Mouse (Mus musculus) limb, embryonic 14.5 days (tissue): Measurements from ENCODE around the gene Lpp. TPM values are rescaled to one million over a fixed set of nuclear protein-coding genes. Genes with fewer than 3 reads are reported as not detected.

Source experiments
- ATAC-seq: fragments of 200-750 bp; cut with Nextera tagmentation; 2 replicates; pipeline ENCODE4 v1.8.0; 2017; ENCODE audit warnings: low read depth, moderate number of reproducible peaks, moderate TSS enrichment; ENCODE audit not compliant: low FRiP score
- DNase-seq: peaks from one replicate; pipeline ENCODE4 v3.0.0-alpha.2; 2015; ENCODE audit warnings: low spot score
- H3K27ac ChIP-seq: fragments of 300-500 bp; sonication (generic); replicated peaks from 2 replicates; pipeline ENCODE4 v1.5.1; 2014; ENCODE audit warnings: low read depth, mild to moderate bottlenecking, low read length, moderate library complexity, mixed read lengths
- H3K27me3 ChIP-seq: fragments of 300-500 bp; sonication (generic); 2 replicates; pipeline ENCODE4 v1.6.1; 2014; ENCODE audit warnings: low read length, mixed read lengths; ENCODE audit not compliant: control insufficient read depth, insufficient read depth
- H3K36me3 ChIP-seq: fragments of 300-500 bp; sonication (generic); 2 replicates; pipeline ENCODE4 v1.6.1; 2014; ENCODE audit warnings: mild to moderate bottlenecking, low read length, moderate library complexity, mixed read lengths; ENCODE audit not compliant: control insufficient read depth, insufficient read depth
- H3K4me1 ChIP-seq: fragments of 300-500 bp; sonication (generic); 2 replicates; pipeline ENCODE4 v1.6.1; 2014; ENCODE audit warnings: antibody characterized with exemption, low read length, mixed read lengths; ENCODE audit not compliant: control insufficient read depth, insufficient read depth
- H3K4me2 ChIP-seq: fragments of 300-500 bp; sonication (generic); replicated peaks from 2 replicates; pipeline ENCODE4 v1.6.1; 2014; ENCODE audit warnings: low read depth, mild to moderate bottlenecking, low read length, moderate library complexity; ENCODE audit not compliant: severe bottlenecking
- H3K4me3 ChIP-seq: fragments of 300-500 bp; sonication (generic); replicated peaks from 2 replicates; pipeline ENCODE4 v1.5.1; 2014; ENCODE audit warnings: low read length
- H3K9ac ChIP-seq: fragments of 300-500 bp; sonication (generic); 2 replicates; pipeline ENCODE4 v1.6.1; 2014; ENCODE audit warnings: mild to moderate bottlenecking, low read depth, low read length, moderate library complexity; ENCODE audit not compliant: severe bottlenecking
- H3K9me3 ChIP-seq: fragments of 300-500 bp; sonication (generic); 2 replicates; pipeline ENCODE4 v1.6.1; 2016; ENCODE audit warnings: low read length; ENCODE audit not compliant: control insufficient read depth
- POLR2A ChIP-seq: fragments of 200-500 bp; IDR thresholded peaks from 2 replicates; pipeline ENCODE4 v1.8.0; 2012; ENCODE audit warnings: inconsistent platforms, mild to moderate bottlenecking, moderate library complexity, borderline replicate concordance; ENCODE audit not compliant: insufficient read depth, insufficient read length; ENCODE audit errors: extremely low read depth
- WGBS: fragments of 180-500 bp; shearing (Covaris S2); extraction: QIAGEN DNeasy Blood & Tissue Kit; methylation state at CpG from one replicate; pipeline ENCODE4 v1.1.7; 2014; 5-methylcytosine and 5-hydroxymethylcytosine counted together
- polyA plus RNA-seq, 2 experiments: library from polyadenylated mRNA; depleted of rRNA in 1 of 2; stranded (reverse) in 1 of 2; unstranded in 1 of 2; fragments of >200 nt; fragmentation: Nextera tagmentation in 1 of 2; extraction: Ambion mirVana in 1 of 2; gene quantifications; 2 replicates each; pipeline versions ENCODE4 v1.2.1 to v1.2.3; 2012 to 2014

Gene Lpp
- polyA plus RNA-seq, 2 experiments = 15.1 to 46.7 TPM

GRCm38 (mm10) chr16:24434026-24434425 lies 40.7 kb downstream of the Lpp start:
- Histone ChIP-seq H3K9me3 (no peaks in the 10 kb centered on the region), H3K27me3 (no peaks in the 10 kb centered on the region), H3K4me3 (no peak overlapping the region), H3K9ac (no peak overlapping the region), H3K27ac (peak overlapping the region; percentile 26; the same call in 1 of the 2 replicates), H3K4me2 (0 out of 2 replicates have a peak overlapping the region, but pooled peaks have one; percentile 3), H3K4me1 (peaks cover 22% of the 10 kb centered on the region), H3K36me3 (no peaks in the 10 kb centered on the region)
- ATAC-seq = no peak
- DNase-seq = no peak
- 52% methylated on average over 7 of the region's 7 CpGs for WGBS
- no peak for TF ChIP-seq POLR2A

GRCm38 (mm10) chr16:24434531-24435114 lies 41.3 kb downstream of the Lpp start:
- Histone ChIP-seq H3K27ac (peak overlapping the region; percentile 26; the same call in 1 of the 2 replicates), H3K4me2 (peak overlapping the region; percentile 3; the same call in 1 of the 2 replicates), H3K4me1 (peaks cover 22% of the 10 kb centered on the region), H3K36me3 (no peaks in the 10 kb centered on the region), H3K9ac (peak overlapping the region; percentile 34; the same call in 1 of the 2 replicates), H3K27me3 (no peaks in the 10 kb centered on the region), H3K9me3 (no peaks in the 10 kb centered on the region), H3K4me3 (no peak overlapping the region)
- ATAC-seq (peak; percentile 41), DNase-seq (no peak)
- 25% methylated on average over 7 of the region's 7 CpGs for WGBS
- TF ChIP-seq POLR2A = no peak

GRCm38 (mm10) chr16:24435115-24435553 lies 41.8 kb downstream of the Lpp start:
- ATAC-seq (no peak), DNase-seq (no peak)
- Histone ChIP-seq H3K4me2 (peak overlapping the region; percentile 3; the same call in 1 of the 2 replicates), H3K4me1 (peaks cover 22% of the 10 kb centered on the region), H3K27me3 (no peaks in the 10 kb centered on the region), H3K36me3 (no peaks in the 10 kb centered on the region), H3K9me3 (no peaks in the 10 kb centered on the region), H3K9ac (no peak overlapping the region), H3K27ac (no peak overlapping the region; the same call in 1 of the 2 replicates), H3K4me3 (no peak overlapping the region)
- TF ChIP-seq POLR2A = no peak
- 61% methylated on average over 6 of the region's 6 CpGs for WGBS

GRCm38 (mm10) chr16:24438438-24438837 lies 45.1 kb downstream of the Lpp start:
- H3K4me1 ChIP-seq = peaks cover 36% of the 10 kb centered on the region
- no peak overlapping the region for H3K4me2 ChIP-seq
- DNase-seq = no peak
- H3K27ac ChIP-seq = no peak overlapping the region
- no peak overlapping the region for H3K9ac ChIP-seq
- ATAC-seq = no peak
- H3K27me3 ChIP-seq = no peaks in the 10 kb centered on the region
- WGBS = 78% methylated on average over 4 of the region's 4 CpGs
- no peak for TF ChIP-seq POLR2A
- H3K9me3 ChIP-seq = no peaks in the 10 kb centered on the region
- H3K36me3 ChIP-seq = no peaks in the 10 kb centered on the region
- H3K4me3 ChIP-seq = no peak overlapping the region

GRCm38 (mm10) chr16:24441338-24441737 lies 48.0 kb downstream of the Lpp start:
- H3K36me3 ChIP-seq = peaks cover 5% of the 10 kb centered on the region; the same call in 1 of the 2 replicates
- H3K4me2 ChIP-seq = no peak overlapping the region
- peaks cover 20% of the 10 kb centered on the region for H3K4me1 ChIP-seq
- H3K9me3 ChIP-seq = no peaks in the 10 kb centered on the region
- H3K4me3 ChIP-seq = no peak overlapping the region
- DNase-seq = no peak
- H3K9ac ChIP-seq = no peak overlapping the region
- no peaks in the 10 kb centered on the region for H3K27me3 ChIP-seq
- ATAC-seq = no peak
- H3K27ac ChIP-seq = no peak overlapping the region
- TF ChIP-seq POLR2A = no peak
- 32% methylated on average over 1 of the region's 1 CpGs for WGBS
